Mouse (Mus musculus) CH12.LX (cell line): ENCODE measurements around the gene Tvp23b. TPM values are rescaled to one million over a fixed set of nuclear protein-coding genes. Genes with fewer than 3 reads are reported as not detected.

Source experiments
- DNase-seq: peaks from one replicate; pipeline ENCODE4 v3.0.0-alpha.2; 2013; ENCODE audit errors: extremely low read depth
- H3K27ac ChIP-seq: 2 replicates; pipeline ENCODE4 v1.5.1; 2012; ENCODE audit warnings: low read depth, mild to moderate bottlenecking, control low read depth, moderate library complexity; ENCODE audit not compliant: insufficient read depth
- H3K27me3 ChIP-seq: replicated peaks from 2 replicates; pipeline ENCODE3; 2012; ENCODE audit warnings: inconsistent platforms
- H3K36me3 ChIP-seq, 2 experiments: replicated peaks in 1 of 2; 2 replicates each; pipeline versions ENCODE3 to v1.6.1; 2012; ENCODE audit warnings: inconsistent platforms in 1 of 2, low read length in 1 of 2, mild to moderate bottlenecking in 1 of 2, mixed read lengths in 1 of 2, moderate library complexity in 1 of 2; ENCODE audit not compliant: control insufficient read depth in 1 of 2, insufficient read depth in 1 of 2
- H3K4me1 ChIP-seq, 2 experiments: 2 replicates each; pipeline ENCODE4 v1.6.1; 2012; ENCODE audit warnings: inconsistent platforms in 1 of 2, moderate library complexity in 1 of 2; ENCODE audit not compliant: insufficient read depth in 2 of 2, control insufficient read depth in 1 of 2
- H3K4me2 ChIP-seq: 2 replicates; pipeline ENCODE4 v1.6.1; 2012; ENCODE audit warnings: low read depth, mild to moderate bottlenecking, control low read depth; ENCODE audit not compliant: poor library complexity, insufficient read depth, severe bottlenecking
- H3K4me3 ChIP-seq, 3 experiments: fragments of 150-350 bp in 1 of 3; sonication (generic) in 1 of 3; replicated peaks in 1 of 3; 2 replicates each; pipeline versions ENCODE3 to v1.5.1; 2011 to 2012; ENCODE audit warnings: low read depth in 2 of 3, low read length in 2 of 3, mild to moderate bottlenecking in 2 of 3, moderate library complexity in 2 of 3, control low read depth in 1 of 3, improper control_type of control experiment in 1 of 3, inconsistent platforms in 1 of 3, mixed read lengths in 1 of 3; ENCODE audit not compliant: poor library complexity in 1 of 3
- H3K79me2 ChIP-seq: replicated peaks from 2 replicates; pipeline ENCODE4 v1.6.1; 2012; ENCODE audit warnings: mild to moderate bottlenecking, moderate library complexity; ENCODE audit not compliant: control insufficient read depth, poor library complexity, insufficient read depth, severe bottlenecking; ENCODE audit errors: extremely low read depth
- H3K9ac ChIP-seq: 2 replicates; pipeline ENCODE4 v1.6.1; 2012; ENCODE audit warnings: low read depth, mild to moderate bottlenecking, control low read depth, moderate library complexity; ENCODE audit not compliant: insufficient read depth
- H3K9me3 ChIP-seq: replicated peaks from 2 replicates; pipeline ENCODE3; 2012; ENCODE audit warnings: low read length, inconsistent platforms, mixed read lengths
- ETS1 ChIP-seq: conservative IDR thresholded peaks from 2 replicates; pipeline ENCODE4 v1.6.1; 2012; ENCODE audit warnings: low read depth, mild to moderate bottlenecking, inconsistent platforms, low read length, improper control_type of control experiment, moderate library complexity
- IRF4 ChIP-seq: IDR thresholded peaks from 2 replicates; pipeline ENCODE4 v1.6.1; 2014; ENCODE audit warnings: low read depth, mild to moderate bottlenecking, inconsistent platforms, low read length, improper control_type of control experiment
- JUN ChIP-seq: IDR thresholded peaks from 2 replicates; pipeline ENCODE4 v1.6.1; 2011; ENCODE audit warnings: low read depth, mild to moderate bottlenecking, low read length, improper control_type of control experiment, moderate library complexity; ENCODE audit not compliant: insufficient read depth
- MAZ ChIP-seq: IDR thresholded peaks from 2 replicates; pipeline ENCODE4 v1.6.1; 2012; ENCODE audit warnings: low read depth, mild to moderate bottlenecking, inconsistent platforms, low read length, improper control_type of control experiment, moderate library complexity
- NELFE ChIP-seq: IDR thresholded peaks from 2 replicates; pipeline ENCODE4 v1.6.1; 2011; ENCODE audit warnings: low read depth, low read length, improper control_type of control experiment
- RCOR1 ChIP-seq: conservative IDR thresholded peaks from 2 replicates; pipeline ENCODE4 v1.6.1; 2012; ENCODE audit warnings: low read depth, mild to moderate bottlenecking, inconsistent platforms, low read length, improper control_type of control experiment
- TCF12 ChIP-seq: IDR thresholded peaks from 2 replicates; pipeline ENCODE4 v1.6.1; 2014; ENCODE audit warnings: low read depth, mild to moderate bottlenecking, inconsistent platforms, low read length, improper control_type of control experiment
- ZKSCAN1 ChIP-seq: IDR thresholded peaks from 2 replicates; pipeline ENCODE4 v1.6.1; 2012; ENCODE audit warnings: low read depth, inconsistent platforms, low read length, improper control_type of control experiment, borderline replicate concordance
- dilution Hi-C: fragments of 300-500 bp; cut with MboI; formaldehyde crosslinking; loops from 2 replicates; pipeline ENCODE4 v1.14.3; 2020; ENCODE audit warnings: low sequenced_read_pairs; ENCODE audit not compliant: extremely low pct_unique_long_range_greater_than_20kb, extremely low pct_ligation_motif_present
- in situ Hi-C: fragments of 300-500 bp; cut with MboI; formaldehyde crosslinking; loops from 3 replicates; pipeline ENCODE4 v1.14.3; 2019; ENCODE audit warnings: low sequenced_read_pairs, low pct_ligation_motif_present, low pct_unique_long_range_greater_than_20kb, mixed read lengths
- polyA plus RNA-seq: library from polyadenylated mRNA; unstranded; fragments of >175 nt; gene quantifications from 2 replicates; pipeline ENCODE4 v1.2.1, GENCODE M21; 2012; ENCODE audit warnings: low read depth; ENCODE audit not compliant: insufficient read length
- total RNA-seq, 2 experiments: library from RNA; depleted of rRNA; stranded (reverse); fragments of 300-350 nt in 1 of 2; fragments of >200 nt in 1 of 2; gene quantifications; 2 replicates each; pipeline ENCODE4 v1.2.3; 2012 to 2014

The Tvp23b gene
- total and polyA plus RNA-seq, 3 experiments = 40.9 to 68.7 (median 62.2) TPM

GRCm38 (mm10) chr11:62879220-62880048, at the start of gene Tvp23b (continued):
- TF ChIP-seq IRF4 = 0 out of 2 replicates have a peak, but pooled peaks have one; percentile 9

GRCm38 (mm10) chr11:62830387-62830786, 48.9 kb upstream of the Tvp23b start:
- H3K4me2 ChIP-seq = no peak overlapping the region
- no peak overlapping the region for H3K9ac ChIP-seq
- no peaks in the 10 kb centered on the region for H3K27me3 ChIP-seq
- in situ Hi-C loops (no loop called here), dilution Hi-C loops (no loop called here)
- no peaks in the 10 kb centered on the region; a peak in 1 of 4 replicates for H3K4me1 ChIP-seq
- DNase-seq = no peak
- H3K79me2 ChIP-seq = no peaks in the 10 kb centered on the region
- no peak overlapping the region for H3K4me3 ChIP-seq
- H3K9me3 ChIP-seq = no peaks in the 10 kb centered on the region
- H3K36me3 ChIP-seq = no peaks in the 10 kb centered on the region
- H3K27ac ChIP-seq = no peak overlapping the region
- TF ChIP-seq RCOR1 (no peak), ETS1 (no peak), ZKSCAN1 (peak; percentile 34; the same call in 1 of the 2 replicates)
- TF ChIP-seq, all 38 proteins: peak for 1

GRCm38 (mm10) chr11:62831906-62832305, 47.3 kb upstream of the Tvp23b start:
- no peak overlapping the region for H3K4me3 ChIP-seq
- TF ChIP-seq TCF12 (no peak), NELFE (no peak), ZKSCAN1 (no peak)
- H3K27me3 ChIP-seq = peaks cover 4% of the 10 kb centered on the region
- no peaks in the 10 kb centered on the region for H3K9me3 ChIP-seq
- in situ Hi-C loops = no loop called here
- dilution Hi-C loops = no loop called here
- no peaks in the 10 kb centered on the region; a peak in 1 of 4 replicates for H3K4me1 ChIP-seq
- H3K9ac ChIP-seq = no peak overlapping the region
- no peaks in the 10 kb centered on the region for H3K79me2 ChIP-seq
- no peaks in the 10 kb centered on the region for H3K36me3 ChIP-seq
- H3K4me2 ChIP-seq = no peak overlapping the region
- no peak for DNase-seq
- no peak overlapping the region for H3K27ac ChIP-seq

GRCm38 (mm10) chr11:62844562-62844961, 34.7 kb upstream of the Tvp23b start:
- TF ChIP-seq JUN = no peak
- no peak for TF ChIP-seq MAZ
- no peak for DNase-seq
- dilution Hi-C loops = no loop called here
- H3K9me3 ChIP-seq = no peaks in the 10 kb centered on the region
- in situ Hi-C loops = no loop called here
- H3K27ac ChIP-seq = no peak overlapping the region
- H3K9ac ChIP-seq = no peak overlapping the region
- H3K4me1 ChIP-seq = peaks cover 2 to 11% of the 10 kb centered on the region in 2 experiments
- H3K27me3 ChIP-seq = no peaks in the 10 kb centered on the region
- H3K4me2 ChIP-seq = no peak overlapping the region
- H3K36me3 ChIP-seq = no peaks in the 10 kb centered on the region
- no peak overlapping the region for H3K4me3 ChIP-seq
- no peaks in the 10 kb centered on the region for H3K79me2 ChIP-seq
